Mouse (Mus musculus): ENCODE results near the gene Chrm5. TPM values are rescaled to one million over a fixed set of nuclear protein-coding genes. Genes with fewer than 3 reads are reported as not detected.

Gene Chrm5
- polyA plus RNA-seq, 1 experiment = not detected

GRCm38 (mm10) chr2:112503978-112504377 is 23.4 kb upstream of the Chrm5 start:
- no peak overlapping the region for H3ac ChIP-seq (ENCODE audit: control insufficient read depth, insufficient read length)
- TF ChIP-seq MAX (IDR thresholded peaks at IDR 0.05; ENCODE audit: low read depth) (no peak), MYOD1 (IDR thresholded peaks at IDR 0.05; ENCODE audit: control insufficient read depth in 1 of 3, insufficient read length in 2 of 3, low read depth in 2 of 3) (peak in 2 of 3 experiments; percentile 53 to 59), MYOG (IDR thresholded peaks at IDR 0.05; ENCODE audit: control insufficient read depth in 1 of 3, insufficient read depth in 1 of 3, insufficient read length in 2 of 3, low read depth in 2 of 3) (peak in 1 of 3 experiments; percentile 18), POLR2A (IDR thresholded peaks at IDR 0.05; ENCODE audit: insufficient read length, low read depth) (no peak)
- no peaks in the 10 kb centered on the region for H3K36me3 ChIP-seq (ENCODE audit: control insufficient read depth, insufficient read depth)
- no peak overlapping the region for H3K4me2 ChIP-seq (ENCODE audit: low read depth)
- H3K4me3 ChIP-seq = no peak overlapping the region
- H3K79me2 ChIP-seq (ENCODE audit: control insufficient read depth, insufficient read depth) = no peaks in the 10 kb centered on the region
- H3K27me3 ChIP-seq (ENCODE audit: control insufficient read depth, insufficient read depth, insufficient read length) = no peaks in the 10 kb centered on the region

GRCm38 (mm10) chr2:112501209-112501608 is 20.6 kb upstream of the Chrm5 start:
- no peak for TF ChIP-seq POLR2A (IDR thresholded peaks at IDR 0.05; ENCODE audit: insufficient read length, low read depth)
- TF ChIP-seq REST (IDR thresholded peaks at IDR 0.05; ENCODE audit: insufficient read depth, insufficient read length) = no peak
- no peak for TF ChIP-seq MAX (IDR thresholded peaks at IDR 0.05; ENCODE audit: low read depth)
- TF ChIP-seq MYOD1 (IDR thresholded peaks at IDR 0.05; ENCODE audit: control insufficient read depth in 1 of 3, insufficient read length in 2 of 3, low read depth in 2 of 3) = no peak
- no peak for TF ChIP-seq POLR2AphosphoS2 (IDR thresholded peaks at IDR 0.05; ENCODE audit: insufficient read length, low read depth)
- no peak for TF ChIP-seq SRF (IDR thresholded peaks at IDR 0.05; ENCODE audit: control insufficient read depth, insufficient read length, low read depth)
- no peak for TF ChIP-seq MYOG (IDR thresholded peaks at IDR 0.05; ENCODE audit: control insufficient read depth in 1 of 3, insufficient read depth in 1 of 3, insufficient read length in 2 of 3, low read depth in 2 of 3)
- no peak for TF ChIP-seq E2F4 (IDR thresholded peaks at IDR 0.05; ENCODE audit: insufficient read depth)
- TF ChIP-seq USF1 (IDR thresholded peaks at IDR 0.05; ENCODE audit: low read depth) = no peak
- no peak for TF ChIP-seq TCF3 (IDR thresholded peaks at IDR 0.05; ENCODE audit: insufficient read length, low read depth)
- TF ChIP-seq CEBPB (IDR thresholded peaks at IDR 0.05; ENCODE audit: insufficient read depth, poor library complexity, severe bottlenecking) = no peak
- TF ChIP-seq TCF12 (IDR thresholded peaks at IDR 0.05; ENCODE audit: insufficient read depth, poor library complexity, severe bottlenecking) = no peak
- Histone ChIP-seq H3K36me3 (ENCODE audit: control insufficient read depth, insufficient read depth) (no peaks in the 10 kb centered on the region), H3K79me2 (ENCODE audit: control insufficient read depth, insufficient read depth) (no peaks in the 10 kb centered on the region), H3ac (ENCODE audit: control insufficient read depth, insufficient read length) (no peak overlapping the region), H3K27me3 (ENCODE audit: control insufficient read depth, insufficient read depth, insufficient read length) (no peaks in the 10 kb centered on the region), H3K4me2 (ENCODE audit: low read depth) (no peak overlapping the region), H3K4me3 (no peak overlapping the region)

GRCm38 (mm10) chr2:112497851-112498250 is 17.3 kb upstream of the Chrm5 start:
- H3K4me3 ChIP-seq = no peak overlapping the region
- no peak overlapping the region for H3ac ChIP-seq (ENCODE audit: control insufficient read depth, insufficient read length)
- H3K79me2 ChIP-seq (ENCODE audit: control insufficient read depth, insufficient read depth) = peaks cover 3% of the 10 kb centered on the region
- H3K4me2 ChIP-seq (ENCODE audit: low read depth) = no peak overlapping the region
- no peak for TF ChIP-seq E2F4 (IDR thresholded peaks at IDR 0.05; ENCODE audit: insufficient read depth)
- TF ChIP-seq TCF3 (IDR thresholded peaks at IDR 0.05; ENCODE audit: insufficient read length, low read depth) = no peak
- no peak for TF ChIP-seq TCF12 (IDR thresholded peaks at IDR 0.05; ENCODE audit: insufficient read depth, poor library complexity, severe bottlenecking)
- TF ChIP-seq MYOG (IDR thresholded peaks at IDR 0.05; ENCODE audit: control insufficient read depth in 1 of 3, insufficient read depth in 1 of 3, insufficient read length in 2 of 3, low read depth in 2 of 3) = no peak
- no peak for TF ChIP-seq MYOD1 (IDR thresholded peaks at IDR 0.05; ENCODE audit: control insufficient read depth in 1 of 3, insufficient read length in 2 of 3, low read depth in 2 of 3)
- no peak for TF ChIP-seq POLR2A (IDR thresholded peaks at IDR 0.05; ENCODE audit: insufficient read length, low read depth)
- no peak for TF ChIP-seq MAX (IDR thresholded peaks at IDR 0.05; ENCODE audit: low read depth)
- no peaks in the 10 kb centered on the region for H3K27me3 ChIP-seq (ENCODE audit: control insufficient read depth, insufficient read depth, insufficient read length)
- no peaks in the 10 kb centered on the region for H3K36me3 ChIP-seq (ENCODE audit: control insufficient read depth, insufficient read depth)

- peaks cover 3% of the 10 kb centered on the region for H3K79me2 ChIP-seq (ENCODE audit: control insufficient read depth, insufficient read depth)
- peak overlapping the region; percentile 96 for H3ac ChIP-seq (ENCODE audit: control insufficient read depth, insufficient read length)
- TF ChIP-seq TCF3 (IDR thresholded peaks at IDR 0.05; ENCODE audit: insufficient read length, low read depth) (no peak), MYOG (IDR thresholded peaks at IDR 0.05; ENCODE audit: control insufficient read depth in 1 of 3, insufficient read depth in 1 of 3, insufficient read length in 2 of 3, low read depth in 2 of 3) (no peak), POLR2AphosphoS2 (IDR thresholded peaks at IDR 0.05; ENCODE audit: insufficient read length, low read depth) (no peak), TCF12 (IDR thresholded peaks at IDR 0.05; ENCODE audit: insufficient read depth, poor library complexity, severe bottlenecking) (no peak), SRF (IDR thresholded peaks at IDR 0.05; ENCODE audit: control insufficient read depth, insufficient read length, low read depth) (no peak), MYOD1 (IDR thresholded peaks at IDR 0.05; ENCODE audit: control insufficient read depth in 1 of 3, insufficient read length in 2 of 3, low read depth in 2 of 3) (no peak), MAX (IDR thresholded peaks at IDR 0.05; ENCODE audit: low read depth) (no peak), REST (IDR thresholded peaks at IDR 0.05; ENCODE audit: insufficient read depth, insufficient read length) (no peak), USF1 (IDR thresholded peaks at IDR 0.05; ENCODE audit: low read depth) (no peak), CEBPB (IDR thresholded peaks at IDR 0.05; ENCODE audit: insufficient read depth, poor library complexity, severe bottlenecking) (no peak), POLR2A (IDR thresholded peaks at IDR 0.05; ENCODE audit: insufficient read length, low read depth) (no peak), E2F4 (IDR thresholded peaks at IDR 0.05; ENCODE audit: insufficient read depth) (no peak)
- peak overlapping the region; percentile 100 for H3K4me2 ChIP-seq (ENCODE audit: low read depth)
- H3K36me3 ChIP-seq (ENCODE audit: control insufficient read depth, insufficient read depth) = no peaks in the 10 kb centered on the region
- peak overlapping the region; percentile 33 for H3K4me3 ChIP-seq
- H3K27me3 ChIP-seq (ENCODE audit: control insufficient read depth, insufficient read depth, insufficient read length) = no peaks in the 10 kb centered on the region
Measured at GRCm38 (mm10) chr2:112493539-112494260, 13.1 kb upstream of the Chrm5 start.

Data from myocyte (in vitro differentiated cells).